Mouse (Mus musculus) forelimb bud, embryonic 11.5 days (tissue): ENCODE data around the gene Vps25.

Experiments
- DNase-seq: peaks from one replicate; pipeline ENCODE4 v3.0.0-alpha.2; 2012; ENCODE audit warnings: low read depth, low spot score

Vps25 gene

DNA sequence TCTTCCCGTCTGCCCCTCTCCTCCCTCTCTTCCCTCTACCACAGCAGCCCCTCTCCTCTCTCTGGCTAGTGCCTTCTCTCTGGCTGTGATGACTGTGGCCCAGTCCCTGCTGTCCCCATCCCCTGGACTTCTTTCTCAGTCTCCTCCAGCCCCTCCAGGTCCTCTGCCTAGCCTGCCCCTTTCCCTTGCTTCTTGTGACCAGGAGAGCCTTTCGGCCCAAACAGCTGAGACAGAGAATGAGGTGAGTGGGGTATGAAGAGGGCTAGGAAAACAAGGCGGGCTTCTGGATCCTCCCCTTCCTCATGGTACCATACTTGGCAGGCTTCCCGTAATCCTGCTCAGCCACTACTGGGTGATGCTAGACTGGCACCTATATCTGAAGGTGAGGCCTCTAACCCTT is 21.8 kb downstream of the Vps25 start:
- DNase-seq = no peak

- DNase-seq = no peak
These were observed 23.0 kb downstream of the Vps25 start for GRCm38 (mm10) chr11:101276319-101277070.

GRCm38 (mm10) chr11:101277381-101278222 is 24.1 kb downstream of the Vps25 start:
- DNase-seq = no peak

- DNase-seq = peak; percentile 93
These were observed 25.0 kb downstream of the Vps25 start, which contains the start of the genes Cntd1 and Coa3 for GRCm38 (mm10) chr11:101278223-101279192. Gene Cntd1, plus strand, starts transcription at chr11:101279012. Gene Coa3, minus strand, starts transcription at chr11:101279114.

- DNase-seq = no peak
These were observed 25.7 kb downstream of the Vps25 start for GRCm38 (mm10) chr11:101279193-101279569.

- DNase-seq = no peak
These were observed 27.3 kb downstream of the Vps25 start for GRCm38 (mm10) chr11:101280837-101281236.

DNA sequence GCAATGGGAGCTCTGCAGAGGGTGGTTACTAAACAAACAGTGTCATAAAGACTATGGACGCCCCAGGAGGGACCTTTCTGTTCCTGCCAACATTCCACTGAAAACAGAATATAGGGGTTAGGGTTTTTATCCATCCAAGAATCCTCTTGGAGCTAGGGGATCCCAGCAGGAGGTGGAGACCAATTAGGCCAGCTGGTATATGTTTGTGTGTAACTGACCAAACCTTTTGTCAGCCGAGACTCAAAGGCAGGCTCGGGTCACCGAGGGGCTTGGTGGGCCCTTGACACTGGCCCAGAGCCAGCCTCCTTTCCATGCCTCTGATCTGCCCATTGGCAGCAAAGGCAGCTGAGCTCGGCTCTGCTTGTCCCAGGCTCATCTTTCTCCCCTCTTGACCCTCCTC is 29.4 kb downstream of the Vps25 start:
- no peak for DNase-seq

GRCm38 (mm10) chr11:101283805-101284204 is 30.3 kb downstream of the Vps25 start:
- no peak for DNase-seq

DNA sequence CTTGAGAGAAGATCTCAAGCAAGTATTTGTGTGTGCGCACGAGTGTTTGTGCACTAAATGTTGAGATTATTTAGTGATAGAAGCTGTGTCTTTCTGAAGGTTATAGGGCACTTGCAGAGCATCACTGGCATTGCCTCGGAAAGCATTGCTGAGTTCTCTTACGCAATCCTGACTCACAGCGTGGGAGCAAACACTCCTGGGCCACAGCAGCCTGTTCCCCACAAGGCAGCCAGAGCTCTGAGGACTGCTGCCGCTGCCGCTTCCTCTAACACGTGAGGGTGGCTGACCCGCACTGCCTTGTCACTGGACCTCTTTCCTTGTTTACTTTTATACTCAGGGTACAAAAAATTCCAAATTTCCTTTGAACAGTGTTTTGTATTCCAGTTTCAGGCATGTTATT is 33.8 kb downstream of the Vps25 start:
- DNase-seq = no peak

GRCm38 (mm10) chr11:101291231-101291630 is 37.7 kb downstream of the Vps25 start:
- DNase-seq = no peak

DNA sequence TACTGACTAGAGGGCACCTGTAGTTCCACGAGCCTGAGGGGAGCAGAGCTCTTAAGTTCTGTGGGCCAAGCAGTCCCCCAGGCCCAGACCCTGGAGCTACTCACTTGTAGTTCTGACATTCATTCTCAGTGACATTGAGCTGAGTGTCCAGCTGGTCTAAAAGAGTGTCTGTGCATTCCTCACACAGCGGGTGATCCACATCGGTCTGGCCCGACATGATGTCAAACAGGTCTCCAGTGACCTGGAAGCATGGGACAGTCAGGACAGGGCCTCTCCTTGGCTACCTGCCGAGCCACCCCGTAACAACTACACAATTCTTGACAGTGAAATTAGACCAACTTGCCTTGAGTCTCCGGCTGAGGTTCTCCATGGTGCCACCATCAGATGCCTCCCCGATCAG is 41.7 kb downstream of the Vps25 start:
- no peak for DNase-seq

GRCm38 (mm10) chr11:101300881-101301280 is 47.4 kb downstream of the Vps25 start:
- DNase-seq = no peak

DNA sequence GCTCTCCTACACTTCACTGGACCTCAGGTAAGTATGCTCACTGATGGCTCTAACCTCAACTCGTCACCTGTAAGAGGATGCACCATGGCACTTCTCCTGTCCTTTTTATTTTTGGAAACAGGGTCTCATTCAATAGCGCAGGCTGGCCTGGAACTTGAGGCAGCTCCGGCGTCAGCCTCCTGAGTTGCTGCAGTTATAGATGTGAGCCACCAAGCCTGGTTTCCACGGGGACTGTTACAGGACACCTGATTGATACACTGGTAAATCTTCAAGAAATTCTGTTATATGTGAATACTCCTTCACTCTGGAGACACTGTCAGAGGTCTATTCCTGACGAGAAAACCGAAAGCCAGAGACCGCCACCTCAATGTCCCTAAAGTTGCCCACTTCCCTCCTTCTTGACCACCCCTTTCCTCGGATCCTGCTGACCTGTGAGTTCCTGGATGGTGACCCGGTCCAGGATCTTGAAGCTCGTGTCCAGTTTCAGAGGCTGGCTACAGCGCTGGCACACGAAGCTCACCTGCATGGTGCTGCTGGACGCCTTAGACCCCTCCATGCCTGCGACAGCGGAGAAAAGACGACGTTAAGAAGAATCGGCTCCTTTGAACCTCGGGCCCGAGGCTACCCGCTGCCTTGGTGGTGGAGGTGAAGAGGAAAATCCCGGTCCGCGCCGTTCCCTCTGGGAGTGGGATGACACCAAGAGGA is 47.9 kb downstream of the Vps25 start:
- no peak for DNase-seq

DNA sequence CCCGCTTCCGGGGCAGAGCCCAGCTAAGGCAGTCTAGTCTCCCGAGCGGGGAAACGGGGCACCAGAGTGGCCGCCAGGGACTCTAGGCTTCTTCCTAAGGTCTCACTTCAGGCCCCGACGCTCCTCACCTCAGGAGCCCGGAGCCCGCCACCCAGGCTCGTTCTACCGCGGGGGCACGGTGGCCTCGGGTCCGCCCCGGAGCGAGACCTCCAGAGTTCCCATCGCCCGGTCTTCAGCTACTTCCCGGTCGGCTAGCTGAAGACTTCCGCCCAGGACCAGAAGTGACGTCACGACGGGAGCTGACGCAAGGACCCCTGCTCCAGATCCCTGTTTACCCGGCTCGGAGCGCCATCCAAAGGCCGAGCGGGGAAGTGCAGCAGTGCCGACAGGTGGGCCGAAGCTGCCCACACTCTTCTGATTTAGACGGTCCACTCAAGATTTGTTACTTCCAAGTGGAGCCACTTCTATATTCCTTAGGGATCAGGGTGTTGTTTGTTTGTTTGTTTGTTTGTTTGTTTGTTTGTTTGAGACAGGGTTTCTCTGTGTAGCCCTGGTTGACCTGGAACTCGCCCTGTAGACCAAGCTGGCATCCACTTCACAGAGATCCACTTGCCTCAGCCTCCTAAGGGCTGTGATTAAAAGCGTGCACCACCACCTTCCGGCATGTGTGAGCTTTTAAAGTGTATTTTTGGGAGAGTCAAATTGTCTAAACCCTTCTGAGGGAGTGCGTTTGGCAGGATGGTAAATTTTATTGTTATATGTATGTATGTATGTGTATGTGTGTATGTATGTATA is 48.7 kb downstream of the Vps25 start, which contains the start of gene Becn1:
Becn1 (minus strand) TSS at position 283 of the 795 bp plus-strand sequence.
- DNase-seq = peak; percentile 96

DNA sequence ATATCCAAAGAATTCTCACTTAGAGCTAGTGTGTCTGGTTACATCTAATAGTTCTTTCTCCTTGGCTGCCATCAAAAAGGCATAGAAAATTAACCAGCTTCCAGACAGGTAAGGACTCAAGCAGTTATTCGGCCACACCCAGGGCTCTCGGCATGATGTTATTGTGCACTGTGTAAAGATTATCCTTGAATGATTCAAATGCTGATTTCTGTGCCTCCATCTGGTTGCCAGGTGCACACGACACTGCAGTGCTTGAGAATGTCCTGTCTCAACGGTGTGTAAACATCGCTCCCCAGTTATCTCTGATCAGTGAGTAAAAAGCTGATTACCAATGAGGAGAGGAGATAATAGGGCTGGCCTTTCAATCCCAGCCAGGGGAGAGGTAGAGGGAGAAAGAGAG is 54.2 kb downstream of the Vps25 start:
- no peak for DNase-seq
